Mouse (Mus musculus) kidney, adult 18-20 months (tissue): ENCODE results near the gene Calhm5.

Experiments used
- DNase-seq: peaks from one replicate; pipeline ENCODE4 v3.0.0; 2021

Gene Calhm5

GRCm38 (mm10) chr10:34070999-34071492 lies 25.3 kb downstream of the Calhm5 start:
- DNase-seq, result no peak

GRCm38 (mm10) chr10:34069606-34070005 lies 26.7 kb downstream of the Calhm5 start:
- no peak for DNase-seq

DNA sequence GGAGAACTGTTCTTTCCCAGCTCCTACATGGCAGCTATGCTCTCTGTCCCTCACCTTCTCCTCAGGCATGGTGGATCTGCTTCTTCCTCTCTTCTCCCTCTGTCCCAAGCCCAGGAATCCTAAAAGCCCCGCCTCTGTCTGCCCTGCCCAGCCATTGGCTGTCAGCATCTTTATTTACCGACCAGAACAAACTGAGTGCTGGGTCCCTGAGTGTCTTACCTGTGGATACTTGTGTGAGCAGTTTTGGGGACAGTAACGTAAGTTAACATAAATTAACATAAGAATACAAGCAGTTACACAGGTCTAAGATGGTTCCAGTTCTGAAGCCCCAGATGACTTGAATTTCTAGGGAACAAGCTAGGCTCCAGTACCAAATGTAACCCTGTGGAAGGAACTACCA lies 29.7 kb downstream of the Calhm5 start:
- no peak for DNase-seq

DNA sequence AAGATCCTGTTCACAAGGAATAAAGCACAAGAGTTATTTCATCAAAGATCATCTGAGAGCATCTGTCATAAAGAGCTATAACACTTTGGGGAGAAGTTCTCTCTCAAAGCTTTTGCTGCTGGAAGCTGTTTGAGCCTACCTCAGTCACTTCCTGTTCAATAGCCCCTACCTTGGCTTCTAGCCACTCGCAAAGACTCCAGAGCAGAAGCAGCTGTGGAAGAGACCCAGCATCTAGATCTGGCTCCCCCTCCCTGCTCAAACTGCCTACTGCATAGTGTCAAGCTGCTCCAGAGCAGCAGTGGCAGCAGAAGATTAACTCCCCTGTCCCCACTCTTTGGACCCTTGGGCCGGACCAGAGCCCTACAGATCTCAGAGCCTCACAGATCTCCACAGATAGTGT lies 42.3 kb downstream of the Calhm5 start:
- no peak for DNase-seq

DNA sequence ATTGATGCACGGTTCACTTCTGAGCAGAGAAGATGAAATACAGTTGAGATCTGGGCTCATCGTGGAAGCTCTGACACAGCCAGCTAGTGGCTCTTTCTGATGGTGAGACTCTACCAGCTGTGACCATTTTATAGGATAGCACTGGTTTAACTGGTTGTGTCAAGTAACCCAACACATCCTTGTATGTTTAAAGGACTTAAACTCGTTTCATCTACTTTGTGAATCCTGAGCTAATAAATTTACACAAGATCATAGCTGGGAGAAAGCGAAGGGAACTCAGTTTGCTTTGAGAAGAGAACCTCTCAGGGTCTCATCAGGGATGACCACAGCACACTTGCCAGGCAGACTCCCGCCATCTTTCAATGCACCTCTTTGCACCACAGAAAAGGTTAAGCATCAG lies 52.1 kb downstream of the Calhm5 start, which contains the start of gene Calhm4:
Gene Calhm4 (minus strand): TSS at position 101 of the 400 bp plus-strand sequence.
- DNase-seq, result no peak
